Mouse (Mus musculus): ENCODE results near the gene Pafah1b2. TPM values are rescaled to one million over a fixed set of nuclear protein-coding genes. Genes with fewer than 3 reads are reported as not detected.

The Pafah1b2 gene
- total and polyA plus RNA-seq, 3 experiments: 65.5 to 154 (median 134) TPM

DNA sequence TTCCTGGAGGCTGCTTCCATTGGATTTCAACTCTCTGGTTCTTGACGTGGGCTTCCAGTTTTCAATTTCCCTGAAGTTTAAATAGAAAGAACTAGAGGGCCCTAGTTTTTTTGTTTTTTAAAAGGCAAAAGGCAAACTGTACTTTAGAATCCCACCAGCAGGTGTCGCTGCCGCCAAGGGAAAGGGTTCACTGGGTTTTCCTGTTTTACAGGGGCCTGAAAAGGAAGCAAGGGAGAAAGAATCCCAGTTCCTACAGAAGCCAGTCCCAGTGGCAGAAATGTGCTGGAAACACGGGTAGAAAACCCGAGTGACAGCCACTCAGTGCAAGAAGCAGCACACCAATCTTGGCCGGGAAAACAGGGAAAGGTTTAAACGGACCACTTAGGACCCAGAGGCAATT, 8.8 kb downstream of the Pafah1b2 start:
- no peak for TF ChIP-seq POLR2AphosphoS5 (IDR thresholded peaks at IDR 0.05; ENCODE audit: insufficient replicate concordance, low read depth, low read length)
- TF ChIP-seq TAL1 (conservative IDR thresholded peaks at IDR 0.05; ENCODE audit: low read depth, low read length): no peak
- TF ChIP-seq GATA2 (IDR thresholded peaks at IDR 0.05; ENCODE audit: borderline replicate concordance, low read depth, low read length): no peak
- peak; percentile 74 for TF ChIP-seq CTCF (IDR thresholded peaks at IDR 0.05; ENCODE audit: low read depth, low read length)
- TF ChIP-seq GATA1 (IDR thresholded peaks at IDR 0.05; ENCODE audit: borderline replicate concordance, low read length): no peak
- H3K4me1 ChIP-seq (ENCODE audit: insufficient read depth, low read depth, low read length): peaks cover 26% of the 10 kb centered on the region
- no peaks in the 10 kb centered on the region for H3K36me3 ChIP-seq (replicated peaks)
- DNase-seq (ENCODE audit: low spot score) (no peak), ATAC-seq (ENCODE audit: extremely low read depth, insufficient number of reproducible peaks, low FRiP score, poor library complexity, severe bottlenecking) (no peak)
- no peaks in the 10 kb centered on the region for H3K9me3 ChIP-seq (replicated peaks)
- H3K27me3 ChIP-seq (ENCODE audit: insufficient read depth, low read length): peaks cover 16% of the 10 kb centered on the region
- no peak overlapping the region for H3K4me3 ChIP-seq (ENCODE audit: low read depth, low read length)

DNA sequence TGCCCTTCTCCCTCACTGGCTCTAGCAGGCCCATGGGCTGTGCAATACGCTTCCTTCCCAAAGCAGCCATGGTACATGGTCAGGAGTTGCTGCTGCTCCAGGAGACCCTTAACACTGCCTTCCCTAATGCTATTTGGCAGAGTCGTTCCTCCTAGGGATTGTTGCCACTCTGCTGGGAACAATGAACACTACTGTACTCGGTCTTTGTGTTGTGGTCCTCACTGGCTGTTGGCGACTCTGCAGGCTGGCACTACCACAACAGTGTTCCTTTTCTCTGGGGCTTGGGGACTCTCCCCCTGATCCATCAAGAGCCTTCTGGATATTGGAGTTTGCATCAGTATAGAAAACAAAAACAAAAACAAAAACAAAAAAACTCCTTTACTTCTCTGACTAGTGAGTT, 13.5 kb downstream of the Pafah1b2 start:
- no peak for ATAC-seq (ENCODE audit: extremely low read depth, insufficient number of reproducible peaks, low FRiP score, poor library complexity, severe bottlenecking)

DNA sequence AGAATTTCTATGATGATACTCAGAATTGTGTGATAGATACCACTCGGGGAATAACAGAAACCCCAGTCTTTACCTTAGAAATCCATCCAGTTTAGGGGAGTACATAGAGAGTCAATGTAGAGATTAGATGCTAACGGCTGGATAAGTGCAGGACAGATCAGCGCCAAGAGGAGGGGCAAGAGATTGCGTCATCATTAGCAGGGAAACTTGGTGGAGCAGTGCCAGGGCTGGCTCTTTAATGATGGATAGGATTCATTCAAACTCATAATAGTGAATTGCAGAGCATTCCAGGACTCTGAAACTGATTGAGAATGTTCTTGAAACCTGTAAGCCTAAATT, 27.3 kb downstream of the Pafah1b2 start:
- ATAC-seq (ENCODE audit: extremely low read depth, insufficient number of reproducible peaks, low FRiP score, poor library complexity, severe bottlenecking) (peak; percentile 43; the same call in 1 of the 2 replicates), DNase-seq (ENCODE audit: low spot score) (no peak)
- TF ChIP-seq GATA2 (IDR thresholded peaks at IDR 0.05; ENCODE audit: borderline replicate concordance, low read depth, low read length) (no peak), GATA1 (IDR thresholded peaks at IDR 0.05; ENCODE audit: borderline replicate concordance, low read length) (no peak), POLR2AphosphoS5 (IDR thresholded peaks at IDR 0.05; ENCODE audit: insufficient replicate concordance, low read depth, low read length) (no peak), CTCF (IDR thresholded peaks at IDR 0.05; ENCODE audit: low read depth, low read length) (no peak), TAL1 (conservative IDR thresholded peaks at IDR 0.05; ENCODE audit: low read depth, low read length) (no peak)

More for the DNA sequence above, 13.5 kb downstream of the Pafah1b2 start:
- Histone ChIP-seq H3K9me3 (replicated peaks) (no peaks in the 10 kb centered on the region), H3K4me1 (ENCODE audit: insufficient read depth, low read depth, low read length) (peaks cover 3% of the 10 kb centered on the region; the same call in 1 of the 2 replicates), H3K36me3 (replicated peaks) (no peaks in the 10 kb centered on the region), H3K4me3 (ENCODE audit: low read depth, low read length) (no peak overlapping the region), H3K27me3 (ENCODE audit: insufficient read depth, low read length) (peaks cover 19% of the 10 kb centered on the region)
- DNase-seq (ENCODE audit: low spot score): no peak
- TF ChIP-seq POLR2AphosphoS5 (IDR thresholded peaks at IDR 0.05; ENCODE audit: insufficient replicate concordance, low read depth, low read length): no peak
- no peak for TF ChIP-seq TAL1 (conservative IDR thresholded peaks at IDR 0.05; ENCODE audit: low read depth, low read length)
- no peak for TF ChIP-seq CTCF (IDR thresholded peaks at IDR 0.05; ENCODE audit: low read depth, low read length)
- no peak for TF ChIP-seq GATA1 (IDR thresholded peaks at IDR 0.05; ENCODE audit: borderline replicate concordance, low read length)
- TF ChIP-seq GATA2 (IDR thresholded peaks at IDR 0.05; ENCODE audit: borderline replicate concordance, low read depth, low read length): no peak

DNA sequence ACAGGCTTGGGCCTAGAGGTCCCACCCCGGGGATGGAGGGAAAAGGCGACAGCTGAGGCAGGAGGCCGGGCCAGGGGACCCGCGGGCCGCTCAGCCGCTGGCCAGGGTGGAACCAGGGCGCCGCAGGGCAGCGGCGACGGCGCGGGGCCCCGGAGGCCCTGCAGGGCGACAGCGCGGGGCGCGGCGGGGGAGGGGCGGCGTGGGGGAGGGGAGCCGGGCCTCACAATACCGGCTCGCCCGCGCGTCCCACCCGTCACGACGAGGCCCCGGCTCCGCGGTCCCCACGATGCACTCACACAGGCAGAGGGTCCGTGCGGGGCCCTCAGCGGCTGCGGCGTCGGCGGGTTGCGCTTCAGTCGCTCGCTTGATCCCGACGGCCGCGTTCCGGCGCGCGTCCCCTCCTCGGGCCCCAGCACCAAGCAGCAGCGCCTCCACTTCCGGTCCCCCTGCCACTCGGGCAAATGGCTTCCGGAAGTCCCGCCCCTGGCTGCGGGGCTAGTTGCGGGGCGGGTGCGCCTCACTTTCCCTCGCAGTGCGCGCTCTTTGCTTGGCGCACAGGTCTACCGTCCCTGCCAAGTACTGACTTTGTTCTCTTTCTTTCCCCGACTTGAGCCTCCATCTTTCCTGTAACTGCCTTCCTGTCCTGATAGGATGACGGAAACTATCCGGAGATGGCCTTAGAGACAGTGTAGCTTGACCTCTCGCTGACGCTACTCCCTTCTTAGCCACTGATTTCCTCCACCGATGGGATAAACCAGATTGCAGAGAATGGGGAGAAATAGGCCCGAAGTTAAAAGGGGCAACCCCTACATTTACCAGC, 27.9 kb downstream of the Pafah1b2 start:
- peaks cover 47% of the 10 kb centered on the region for H3K4me1 ChIP-seq (ENCODE audit: insufficient read depth, low read depth, low read length)
- no peaks in the 10 kb centered on the region for H3K9me3 ChIP-seq (replicated peaks)
- TF ChIP-seq CTCF (IDR thresholded peaks at IDR 0.05; ENCODE audit: low read depth, low read length) (no peak), TAL1 (conservative IDR thresholded peaks at IDR 0.05; ENCODE audit: low read depth, low read length) (no peak), GATA1 (IDR thresholded peaks at IDR 0.05; ENCODE audit: borderline replicate concordance, low read length) (no peak), GATA2 (IDR thresholded peaks at IDR 0.05; ENCODE audit: borderline replicate concordance, low read depth, low read length) (no peak), POLR2AphosphoS5 (IDR thresholded peaks at IDR 0.05; ENCODE audit: insufficient replicate concordance, low read depth, low read length) (no peak)
- peak overlapping the region; percentile 88 for H3K4me3 ChIP-seq (ENCODE audit: low read depth, low read length)
- ATAC-seq (ENCODE audit: extremely low read depth, insufficient number of reproducible peaks, low FRiP score, poor library complexity, severe bottlenecking) (peak; percentile 67), DNase-seq (ENCODE audit: low spot score) (peak; percentile 83)
- H3K27me3 ChIP-seq (ENCODE audit: insufficient read depth, low read length): no peaks in the 10 kb centered on the region
- peaks cover 32% of the 10 kb centered on the region for H3K36me3 ChIP-seq (replicated peaks)

More for the DNA sequence above, 27.3 kb downstream of the Pafah1b2 start:
- peak overlapping the region; percentile 88 for H3K4me3 ChIP-seq (ENCODE audit: low read depth, low read length)
- no peaks in the 10 kb centered on the region for H3K9me3 ChIP-seq (replicated peaks)
- 0 out of 2 replicates have a peak, but pooled peaks cover 4% of the 10 kb centered on the region for H3K27me3 ChIP-seq (ENCODE audit: insufficient read depth, low read length)
- H3K4me1 ChIP-seq (ENCODE audit: insufficient read depth, low read depth, low read length): peaks cover 41% of the 10 kb centered on the region
- peaks cover 27% of the 10 kb centered on the region for H3K36me3 ChIP-seq (replicated peaks)

DNA sequence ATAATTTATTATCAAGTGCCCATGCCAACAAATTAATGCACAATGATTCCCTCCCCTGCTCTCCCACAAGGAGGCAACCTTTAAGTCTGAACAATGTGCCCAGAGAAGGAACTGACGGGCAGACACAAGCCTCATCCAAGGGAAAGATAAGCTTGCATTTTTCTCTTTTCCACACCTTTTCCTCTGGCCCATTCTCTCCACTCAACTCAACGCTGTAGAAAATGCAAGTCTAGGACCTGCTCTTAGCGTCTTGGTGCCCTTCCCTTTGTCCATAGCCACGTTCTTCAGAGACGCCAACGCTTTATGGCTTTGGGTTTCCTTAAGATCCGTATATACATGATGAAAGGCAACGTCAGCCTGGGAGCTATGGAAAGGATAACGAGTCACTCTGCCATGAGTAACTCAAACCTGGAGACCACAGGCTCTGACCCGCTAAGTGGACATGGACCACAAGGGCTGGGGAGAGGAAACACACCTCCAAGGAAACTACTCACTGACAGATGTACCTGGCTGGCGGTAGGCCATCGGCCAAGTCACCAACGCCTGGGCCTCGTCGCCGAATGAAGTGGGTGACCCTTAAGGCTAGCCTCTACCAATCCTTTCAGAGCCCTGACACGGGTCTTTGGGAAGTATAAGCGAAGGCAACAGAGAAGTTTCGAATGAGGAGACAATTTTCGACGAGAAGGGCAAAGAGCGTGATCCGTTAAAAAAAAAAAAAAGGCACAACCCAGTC, 28.6 kb downstream of the Pafah1b2 start:
- Histone ChIP-seq H3K36me3 (replicated peaks) (peaks cover 34% of the 10 kb centered on the region), H3K4me1 (ENCODE audit: insufficient read depth, low read depth, low read length) (peaks cover 52% of the 10 kb centered on the region), H3K27me3 (ENCODE audit: insufficient read depth, low read length) (no peaks in the 10 kb centered on the region), H3K4me3 (ENCODE audit: low read depth, low read length) (peak overlapping the region; percentile 88), H3K9me3 (replicated peaks) (no peaks in the 10 kb centered on the region)
- TF ChIP-seq GATA1 (IDR thresholded peaks at IDR 0.05; ENCODE audit: borderline replicate concordance, low read length) (no peak), GATA2 (IDR thresholded peaks at IDR 0.05; ENCODE audit: borderline replicate concordance, low read depth, low read length) (no peak), TAL1 (conservative IDR thresholded peaks at IDR 0.05; ENCODE audit: low read depth, low read length) (no peak), CTCF (IDR thresholded peaks at IDR 0.05; ENCODE audit: low read depth, low read length) (no peak), POLR2AphosphoS5 (IDR thresholded peaks at IDR 0.05; ENCODE audit: insufficient replicate concordance, low read depth, low read length) (no peak)
- ATAC-seq (ENCODE audit: extremely low read depth, insufficient number of reproducible peaks, low FRiP score, poor library complexity, severe bottlenecking) (no peak; the same call in 1 of the 2 replicates), DNase-seq (ENCODE audit: low spot score) (peak; percentile 8)

DNA sequence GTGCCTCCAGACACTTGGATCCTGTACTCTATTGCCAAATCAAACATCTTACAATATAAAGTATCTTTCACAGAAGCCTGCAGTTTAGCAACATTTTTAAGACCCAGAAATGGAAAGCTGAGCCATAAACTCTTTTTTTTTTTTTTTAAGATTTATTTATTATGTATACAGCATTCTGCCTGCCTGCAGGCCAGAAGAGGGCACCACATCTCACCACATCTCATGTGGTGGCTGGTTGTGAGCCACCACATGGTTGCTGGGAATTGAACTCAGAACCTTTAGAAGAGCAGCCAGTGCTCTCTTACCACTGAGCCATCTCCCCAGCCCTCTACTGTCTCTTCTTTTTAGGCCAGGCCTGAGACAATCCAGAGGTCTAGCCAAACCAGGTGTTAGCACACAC, 31.2 kb downstream of the Pafah1b2 start:
- Histone ChIP-seq H3K4me3 (ENCODE audit: low read depth, low read length) (no peak overlapping the region), H3K27me3 (ENCODE audit: insufficient read depth, low read length) (no peaks in the 10 kb centered on the region), H3K9me3 (replicated peaks) (no peaks in the 10 kb centered on the region), H3K36me3 (replicated peaks) (peaks cover 54% of the 10 kb centered on the region), H3K4me1 (ENCODE audit: insufficient read depth, low read depth, low read length) (peaks cover 61% of the 10 kb centered on the region)
- ATAC-seq (ENCODE audit: extremely low read depth, insufficient number of reproducible peaks, low FRiP score, poor library complexity, severe bottlenecking): no peak
- TF ChIP-seq GATA1 (IDR thresholded peaks at IDR 0.05; ENCODE audit: borderline replicate concordance, low read length): no peak
- TF ChIP-seq POLR2AphosphoS5 (IDR thresholded peaks at IDR 0.05; ENCODE audit: insufficient replicate concordance, low read depth, low read length): no peak
- no peak for TF ChIP-seq CTCF (IDR thresholded peaks at IDR 0.05; ENCODE audit: low read depth, low read length)
- TF ChIP-seq GATA2 (IDR thresholded peaks at IDR 0.05; ENCODE audit: borderline replicate concordance, low read depth, low read length): no peak
- no peak for TF ChIP-seq TAL1 (conservative IDR thresholded peaks at IDR 0.05; ENCODE audit: low read depth, low read length)
- no peak for DNase-seq (ENCODE audit: low spot score)

Data from G1E (cell line).